Mouse (Mus musculus) myocyte (in vitro differentiated cells): Measurements from ENCODE around the gene Ppfibp1.

Experiments used
- CEBPB ChIP-seq: IDR thresholded peaks from 2 replicates; pipeline ENCODE4 v1.6.1; 2011; ENCODE audit warnings: mild to moderate bottlenecking, moderate library complexity; ENCODE audit not compliant: poor library complexity, insufficient read depth, severe bottlenecking
- E2F4 ChIP-seq: IDR thresholded peaks from one replicate; pipeline ENCODE4 v1.6.1; 2011; ENCODE audit warnings: mild to moderate bottlenecking, control low read depth, moderate library complexity; ENCODE audit not compliant: insufficient read depth
- MAX ChIP-seq: IDR thresholded peaks from one replicate; pipeline ENCODE4 v1.6.1; 2011; ENCODE audit warnings: low read depth, mild to moderate bottlenecking, control low read depth
- MYOD1 ChIP-seq, 3 experiments: IDR thresholded peaks; one replicate each; pipeline ENCODE4 v1.6.1; 2011; ENCODE audit warnings: control low read depth in 2 of 3, low read depth in 2 of 3, mild to moderate bottlenecking in 2 of 3, moderate library complexity in 1 of 3; ENCODE audit not compliant: insufficient read length in 2 of 3, control insufficient read depth in 1 of 3
- POLR2A ChIP-seq: IDR thresholded peaks from one replicate; pipeline ENCODE4 v1.6.1; 2011; ENCODE audit warnings: low read depth, mild to moderate bottlenecking, control low read depth, moderate library complexity; ENCODE audit not compliant: insufficient read length
- POLR2AphosphoS2 ChIP-seq: IDR thresholded peaks from one replicate; pipeline ENCODE4 v1.6.1; 2011; ENCODE audit warnings: low read depth, control low read depth; ENCODE audit not compliant: insufficient read length
- SRF ChIP-seq: IDR thresholded peaks from one replicate; pipeline ENCODE4 v1.6.1; 2011; ENCODE audit warnings: low read depth; ENCODE audit not compliant: control insufficient read depth, insufficient read length
- TCF12 ChIP-seq: IDR thresholded peaks from one replicate; pipeline ENCODE4 v1.6.1; 2011; ENCODE audit warnings: mild to moderate bottlenecking, control low read depth; ENCODE audit not compliant: poor library complexity, insufficient read depth, severe bottlenecking
- TCF3 ChIP-seq: IDR thresholded peaks from one replicate; pipeline ENCODE4 v1.6.1; 2011; ENCODE audit warnings: low read depth, control low read depth; ENCODE audit not compliant: insufficient read length
- USF1 ChIP-seq: IDR thresholded peaks from one replicate; pipeline ENCODE4 v1.6.1; 2011; ENCODE audit warnings: low read depth, mild to moderate bottlenecking, control low read depth, moderate library complexity

GRCm38 (mm10) chr6:146848281-146848680 lies 40.0 kb upstream of the Ppfibp1 start:
- TF ChIP-seq POLR2A, result no peak
- no peak for TF ChIP-seq USF1
- no peak for TF ChIP-seq MAX
- no peak for TF ChIP-seq MYOD1 (IDR thresholded peaks at IDR 0.05; ENCODE audit: control insufficient read depth in 1 of 3, insufficient read length in 2 of 3, low read depth in 2 of 3)
- no peak for TF ChIP-seq CEBPB
- TF ChIP-seq POLR2AphosphoS2, result no peak
- TF ChIP-seq TCF3, result no peak
- TF ChIP-seq E2F4, result no peak
- TF ChIP-seq SRF, result no peak
- TF ChIP-seq TCF12, result no peak
